Mouse (Mus musculus) cortical plate, adult 2 months (tissue): ENCODE measurements around the gene Clca3b.
"Not testable (repeated sequence)": the region's sequence is repeated elsewhere in the genome, so short reads cannot be mapped to it uniquely, and the experiment has no call there.

Experiments used
- CTCF ChIP-seq: fragments of 200-500 bp; IDR thresholded peaks from 2 replicates; pipeline ENCODE4 v1.5.1; 2011; ENCODE audit warnings: mild to moderate bottlenecking, control low read depth, low read length; ENCODE audit not compliant: insufficient read depth; ENCODE audit errors: extremely low read depth
- POLR2A ChIP-seq: fragments of 200-500 bp; IDR thresholded peaks from 2 replicates; pipeline ENCODE4 v1.6.1; 2011; ENCODE audit warnings: mild to moderate bottlenecking, low read length, control low read depth; ENCODE audit not compliant: insufficient read depth; ENCODE audit errors: extremely low read depth

DNA sequence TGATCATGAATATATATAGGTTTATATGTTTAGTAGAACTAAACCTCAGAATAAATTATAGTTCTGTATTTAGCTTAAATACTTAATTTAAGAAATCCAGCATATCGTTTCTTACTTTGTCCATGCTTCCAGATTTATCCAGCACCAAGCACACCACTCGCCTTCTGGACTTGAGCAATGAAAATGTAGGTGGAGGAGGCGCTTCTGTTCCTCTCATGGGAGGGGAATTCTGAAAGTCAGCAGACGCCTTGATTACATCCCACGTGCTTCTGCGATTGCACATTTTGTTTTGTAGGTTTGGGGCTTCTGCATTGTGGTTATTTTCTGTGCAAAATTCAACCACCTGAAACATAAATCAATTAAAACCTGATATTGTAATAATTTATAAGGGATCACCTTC lies 35.8 kb downstream of the Clca3b start:
- TF ChIP-seq CTCF, POLR2A: not testable (repeated sequence)
